Mouse (Mus musculus): ENCODE data around the gene Naglu. TPM values are rescaled to one million over a fixed set of nuclear protein-coding genes. Genes with fewer than 3 reads are reported as not detected.

The Naglu gene
- total RNA-seq, 2 experiments from 2014 or later, result 36.3 to 47.0 TPM

- DNase-seq, result peak in 1 of 2 experiments; percentile 50
Measured at GRCm38 (mm10) chr11:101083083-101083697, 13.4 kb downstream of the Naglu start.

- no peak for DNase-seq
Measured at GRCm38 (mm10) chr11:101084246-101084645, 14.4 kb downstream of the Naglu start.

GRCm38 (mm10) chr11:101084811-101085210, 15.0 kb downstream of the Naglu start:
- DNase-seq, result no peak

- DNase-seq, result no peak
Measured at GRCm38 (mm10) chr11:101085617-101086322, 16.0 kb downstream of the Naglu start.

- DNase-seq, result no peak
Measured at GRCm38 (mm10) chr11:101086323-101086674, 16.5 kb downstream of the Naglu start.

- DNase-seq, result peak; percentile 94
Measured at GRCm38 (mm10) chr11:101086756-101087681, 17.2 kb downstream of the Naglu start, which contains the start of gene Mlx. TSS of gene Mlx (plus strand) at chr11:101087277.

GRCm38 (mm10) chr11:101087682-101088055, 17.9 kb downstream of the Naglu start:
- DNase-seq, result no peak

- peak in 1 of 2 experiments; percentile 57 for DNase-seq
Measured at GRCm38 (mm10) chr11:101089931-101090330, 20.1 kb downstream of the Naglu start.

- DNase-seq, result no peak
Measured at GRCm38 (mm10) chr11:101094930-101095313, 25.1 kb downstream of the Naglu start.

- peak; percentile 95 to 96 for DNase-seq
Measured at GRCm38 (mm10) chr11:101095314-101096024, 25.7 kb downstream of the Naglu start, which contains the start of gene Psmc3ip. TSS of gene Psmc3ip (minus strand) at chr11:101095436.

- no peak for DNase-seq
Measured at GRCm38 (mm10) chr11:101098231-101098630, 28.4 kb downstream of the Naglu start.

GRCm38 (mm10) chr11:101103011-101103410, 33.2 kb downstream of the Naglu start:
- no peak for DNase-seq

- DNase-seq, result no peak
Measured at GRCm38 (mm10) chr11:101109351-101109750, 39.5 kb downstream of the Naglu start.

- no peak for DNase-seq
Measured at GRCm38 (mm10) chr11:101110708-101111107, 40.9 kb downstream of the Naglu start.

GRCm38 (mm10) chr11:101111178-101111577, 41.4 kb downstream of the Naglu start:
- DNase-seq, result no peak

GRCm38 (mm10) chr11:101112186-101112585, 42.4 kb downstream of the Naglu start:
- no peak for DNase-seq

GRCm38 (mm10) chr11:101115564-101115963, 45.8 kb downstream of the Naglu start:
- no peak for DNase-seq

- peak in 1 of 2 experiments; percentile 29 for DNase-seq
Measured at GRCm38 (mm10) chr11:101118105-101118504, 48.3 kb downstream of the Naglu start.

GRCm38 (mm10) chr11:101119131-101119760, 49.4 kb downstream of the Naglu start:
- DNase-seq, result no peak

GRCm38 (mm10) chr11:101119761-101120544, 50.1 kb downstream of the Naglu start, which contains the start of the genes Retreg3 and Tubg1:
TSS of gene Retreg3 (minus strand) at chr11:101119893.
TSS of gene Tubg1 (plus strand) at chr11:101119938.
- peak; percentile 99 for DNase-seq
